Mouse (Mus musculus) liver, embryonic 16.5 days (tissue): Measurements from ENCODE around the gene Fgf7. TPM values are rescaled to one million over a fixed set of nuclear protein-coding genes. Genes with fewer than 3 reads are reported as not detected.

Source experiments
- ATAC-seq: fragments of 200-750 bp; cut with Nextera tagmentation; 2 replicates; pipeline ENCODE4 v1.8.0; 2017; ENCODE audit warnings: low read depth, mild to moderate bottlenecking, moderate number of reproducible peaks, moderate library complexity
- H3K27ac ChIP-seq: fragments of 300-500 bp; sonication (generic); 2 replicates; pipeline ENCODE4 v1.5.1; 2014; ENCODE audit warnings: mild to moderate bottlenecking, low read length
- H3K27me3 ChIP-seq: fragments of 300-500 bp; sonication (generic); 2 replicates; pipeline ENCODE4 v1.6.1; 2014; ENCODE audit warnings: low read depth, low read length, mixed read lengths; ENCODE audit not compliant: control insufficient read depth, insufficient read depth
- H3K36me3 ChIP-seq: fragments of 300-500 bp; sonication (generic); 2 replicates; pipeline ENCODE4 v1.6.1; 2014; ENCODE audit warnings: mild to moderate bottlenecking; ENCODE audit not compliant: control insufficient read depth, insufficient read depth
- H3K4me1 ChIP-seq: fragments of 300-500 bp; sonication (generic); 2 replicates; pipeline ENCODE4 v1.6.1; 2014; ENCODE audit warnings: low read depth, low read length, mixed read lengths; ENCODE audit not compliant: control insufficient read depth
- H3K4me2 ChIP-seq: fragments of 300-500 bp; sonication (generic); 2 replicates; pipeline ENCODE4 v1.6.1; 2014; ENCODE audit warnings: low read depth, low read length, mixed read lengths
- H3K4me3 ChIP-seq: fragments of 300-500 bp; sonication (generic); 2 replicates; pipeline ENCODE4 v1.5.1; 2014; ENCODE audit warnings: low read depth, mild to moderate bottlenecking, low read length
- H3K9ac ChIP-seq: fragments of 300-500 bp; sonication (generic); 2 replicates; pipeline ENCODE4 v1.6.1; 2014; ENCODE audit warnings: low read depth, low read length
- H3K9me3 ChIP-seq: fragments of 300-500 bp; sonication (generic); replicated peaks from 2 replicates; pipeline ENCODE4 v1.6.1; 2016; ENCODE audit warnings: low read length; ENCODE audit not compliant: control insufficient read depth
- WGBS: fragments of 180-500 bp; shearing (Covaris S2); extraction: QIAGEN DNeasy Blood & Tissue Kit; methylation state at CpG from one replicate; pipeline ENCODE4 v1.1.7; 2014; ENCODE audit not compliant: insufficient replicate concordance; 5-methylcytosine and 5-hydroxymethylcytosine counted together
- polyA plus RNA-seq: library from polyadenylated mRNA; unstranded; fragments of >200 nt; fragmentation: Nextera tagmentation; extraction: Ambion mirVana; gene quantifications from 2 replicates; pipeline ENCODE4 v1.2.1, GENCODE M21; 2015

Gene Fgf7
- polyA plus RNA-seq: 0.06 and 0.11 TPM in 2 replicates

- Histone ChIP-seq H3K27ac (no peak within 1 kb of the TSS), H3K4me2 (no peak within 1 kb of the TSS), H3K9ac (no peak within 1 kb of the TSS), H3K36me3 (no peaks in the 10 kb centered on the region), H3K4me3 (no peak within 1 kb of the TSS), H3K9me3 (no peaks in the 10 kb centered on the region), H3K4me1 (no peaks in the 10 kb centered on the region), H3K27me3 (no peaks in the 10 kb centered on the region)
- WGBS: 68% methylated on average over 15 of the region's 15 CpGs
- no peak for ATAC-seq
These were observed at the start of gene Fgf7 for GRCm38 (mm10) chr2:126034379-126035005. Fgf7 (plus strand) TSS chr2:126034658.

- Histone ChIP-seq H3K27ac (no peak overlapping the region), H3K4me1 (no peaks in the 10 kb centered on the region), H3K9me3 (no peaks in the 10 kb centered on the region), H3K4me2 (no peak overlapping the region), H3K4me3 (no peak overlapping the region), H3K27me3 (no peaks in the 10 kb centered on the region), H3K9ac (no peak overlapping the region), H3K36me3 (no peaks in the 10 kb centered on the region)
- no peak for ATAC-seq
- WGBS: 55% methylated on average over 5 of the region's 5 CpGs
These were observed 32.2 kb upstream of the Fgf7 start for GRCm38 (mm10) chr2:126002291-126002690.

- Histone ChIP-seq H3K9ac (no peak overlapping the region), H3K4me1 (no peaks in the 10 kb centered on the region), H3K36me3 (no peaks in the 10 kb centered on the region), H3K27ac (no peak overlapping the region), H3K9me3 (no peaks in the 10 kb centered on the region), H3K4me3 (no peak overlapping the region), H3K27me3 (no peaks in the 10 kb centered on the region), H3K4me2 (no peak overlapping the region)
- no peak for ATAC-seq
- 33% methylated on average over 3 of the region's 3 CpGs for WGBS
These were observed 28.4 kb upstream of the Fgf7 start for GRCm38 (mm10) chr2:126006088-126006487.

- WGBS: 52% methylated on average over 2 of the region's 2 CpGs
- H3K9me3 ChIP-seq: no peaks in the 10 kb centered on the region
- no peak for ATAC-seq
- H3K9ac ChIP-seq: no peak overlapping the region
- no peaks in the 10 kb centered on the region for H3K36me3 ChIP-seq
- no peaks in the 10 kb centered on the region for H3K27me3 ChIP-seq
- H3K4me2 ChIP-seq: no peak overlapping the region
- H3K4me3 ChIP-seq: no peak overlapping the region
- no peaks in the 10 kb centered on the region for H3K4me1 ChIP-seq
- no peak overlapping the region for H3K27ac ChIP-seq
These were observed 27.7 kb upstream of the Fgf7 start for GRCm38 (mm10) chr2:126006742-126007141.

- Histone ChIP-seq H3K4me1 (no peaks in the 10 kb centered on the region), H3K9ac (no peak overlapping the region), H3K36me3 (no peaks in the 10 kb centered on the region), H3K4me2 (no peak overlapping the region), H3K27ac (no peak overlapping the region), H3K27me3 (no peaks in the 10 kb centered on the region), H3K4me3 (no peak overlapping the region), H3K9me3 (no peaks in the 10 kb centered on the region)
- 39% methylated on average over 12 of the region's 12 CpGs for WGBS
- ATAC-seq: no peak
These were observed 19.3 kb upstream of the Fgf7 start for GRCm38 (mm10) chr2:126014989-126015710.

- Histone ChIP-seq H3K4me3 (no peak overlapping the region), H3K4me1 (no peaks in the 10 kb centered on the region), H3K36me3 (no peaks in the 10 kb centered on the region), H3K9ac (no peak overlapping the region), H3K4me2 (no peak overlapping the region), H3K9me3 (no peaks in the 10 kb centered on the region), H3K27ac (no peak overlapping the region), H3K27me3 (no peaks in the 10 kb centered on the region)
- no peak for ATAC-seq
- 58% methylated on average over 3 of the region's 3 CpGs for WGBS
These were observed 18.5 kb upstream of the Fgf7 start for GRCm38 (mm10) chr2:126015763-126016473.

GRCm38 (mm10) chr2:126031186-126031900 is 3.1 kb upstream of the Fgf7 start:
- Histone ChIP-seq H3K36me3 (no peaks in the 10 kb centered on the region), H3K27ac (no peak overlapping the region), H3K4me3 (no peak overlapping the region), H3K4me2 (no peak overlapping the region), H3K4me1 (no peaks in the 10 kb centered on the region), H3K9me3 (no peaks in the 10 kb centered on the region), H3K9ac (no peak overlapping the region), H3K27me3 (no peaks in the 10 kb centered on the region)
- no peak for ATAC-seq
- WGBS: 47% methylated on average over 8 of the region's 8 CpGs

GRCm38 (mm10) chr2:126033114-126033972 is 1.1 kb upstream of the Fgf7 start:
- no peak for ATAC-seq
- H3K4me1 ChIP-seq: no peaks in the 10 kb centered on the region
- H3K27me3 ChIP-seq: no peaks in the 10 kb centered on the region
- no peak overlapping the region for H3K27ac ChIP-seq
- no peaks in the 10 kb centered on the region for H3K9me3 ChIP-seq
- no peak overlapping the region for H3K4me3 ChIP-seq
- no peak overlapping the region for H3K4me2 ChIP-seq
- no peaks in the 10 kb centered on the region for H3K36me3 ChIP-seq
- H3K9ac ChIP-seq: no peak overlapping the region
- 58% methylated on average over 8 of the region's 8 CpGs for WGBS
